Mouse (Mus musculus) limb, embryonic 15.5 days (tissue): Measurements from ENCODE around the gene 1110057P08Rik. TPM values are rescaled to one million over a fixed set of nuclear protein-coding genes. Genes with fewer than 3 reads are reported as not detected.
"Not testable (repeated sequence)": the region's sequence is repeated elsewhere in the genome, so short reads cannot be mapped to it uniquely, and the experiment has no call there.

Experiments
- ATAC-seq: fragments of 200-750 bp; cut with Nextera tagmentation; 2 replicates; pipeline ENCODE4 v1.8.0; 2017; ENCODE audit warnings: low read depth, moderate TSS enrichment; ENCODE audit not compliant: insufficient number of reproducible peaks, low FRiP score, low TSS enrichment
- H3K27ac ChIP-seq: fragments of 300-500 bp; sonication (generic); 2 replicates; pipeline ENCODE4 v1.5.1; 2015; ENCODE audit warnings: moderate library complexity, mild to moderate bottlenecking, inconsistent platforms
- H3K27me3 ChIP-seq: fragments of 300-500 bp; sonication (generic); 2 replicates; pipeline ENCODE4 v1.6.1; 2015; ENCODE audit warnings: inconsistent platforms
- H3K36me3 ChIP-seq: fragments of 300-500 bp; sonication (generic); 2 replicates; pipeline ENCODE4 v1.6.1; 2015; ENCODE audit warnings: inconsistent platforms
- H3K4me1 ChIP-seq: fragments of 300-500 bp; sonication (generic); 2 replicates; pipeline ENCODE4 v1.6.1; 2015; ENCODE audit warnings: inconsistent platforms
- H3K4me2 ChIP-seq: fragments of 300-500 bp; sonication (generic); 2 replicates; pipeline ENCODE4 v1.6.1; 2015; ENCODE audit warnings: mild to moderate bottlenecking, inconsistent platforms
- H3K4me3 ChIP-seq: fragments of 300-500 bp; sonication (generic); 2 replicates; pipeline ENCODE4 v1.5.1; 2015; ENCODE audit warnings: mild to moderate bottlenecking, inconsistent platforms
- H3K9ac ChIP-seq: fragments of 300-500 bp; sonication (generic); 2 replicates; pipeline ENCODE4 v1.6.1; 2015; ENCODE audit warnings: inconsistent platforms
- H3K9me3 ChIP-seq: fragments of 300-500 bp; sonication (generic); 2 replicates; pipeline ENCODE4 v1.6.1; 2016; ENCODE audit warnings: inconsistent platforms
- WGBS: fragments of 180-500 bp; shearing (Covaris S2); methylation state at CpG from one replicate; pipeline ENCODE4 v1.1.7; 2015; 5-methylcytosine and 5-hydroxymethylcytosine counted together
- polyA plus RNA-seq: library from polyadenylated mRNA; unstranded; fragments of >200 nt; fragmentation: Nextera tagmentation; extraction: Ambion mirVana; gene quantifications from 2 replicates; pipeline ENCODE4 v1.2.1, GENCODE M21; 2015

Gene 1110057P08Rik
- not detected in 2 replicates for polyA plus RNA-seq

GRCm38 (mm10) chr16:89174435-89174834 is at the start of gene 1110057P08Rik:
Gene 1110057P08Rik, plus strand, starts transcription at chr16:89174735.
- Histone ChIP-seq H3K9ac (no peak within 1 kb of the TSS), H3K27ac (no peak within 1 kb of the TSS), H3K4me1 (no peaks in the 10 kb centered on the region), H3K36me3 (no peaks in the 10 kb centered on the region), H3K27me3 (no peaks in the 10 kb centered on the region), H3K4me2 (no peak within 1 kb of the TSS), H3K9me3 (no peaks in the 10 kb centered on the region), H3K4me3 (no peak within 1 kb of the TSS)
- WGBS: 64% methylated on average over 2 of the region's 2 CpGs
- no peak for ATAC-seq

- H3K4me3 ChIP-seq: no peak within 1 kb of the TSS
- no peaks in the 10 kb centered on the region for H3K36me3 ChIP-seq
- H3K27ac ChIP-seq: no peak within 1 kb of the TSS
- no peaks in the 10 kb centered on the region for H3K27me3 ChIP-seq
- no peak within 1 kb of the TSS for H3K4me2 ChIP-seq
- H3K4me1 ChIP-seq: no peaks in the 10 kb centered on the region
- no peak for ATAC-seq
- no peaks in the 10 kb centered on the region for H3K9me3 ChIP-seq
- whole genome bisulfite sequencing: 95% methylated on average over 1 of the region's 1 CpGs
- no peak within 1 kb of the TSS for H3K9ac ChIP-seq
Observed at GRCm38 (mm10) chr16:89140551-89140950, 34.0 kb upstream of the 1110057P08Rik start, which contains the start of gene Gm6358. Gene Gm6358, plus strand, starts transcription at chr16:89140851.

GRCm38 (mm10) chr16:89150786-89151185 is 23.7 kb upstream of the 1110057P08Rik start, which contains the start of gene Gm10061:
Gene Gm10061, plus strand, starts transcription at chr16:89151086.
- Histone ChIP-seq H3K9ac (no peak within 1 kb of the TSS), H3K27me3 (no peaks in the 10 kb centered on the region), H3K4me3 (no peak within 1 kb of the TSS), H3K36me3 (no peaks in the 10 kb centered on the region), H3K27ac (no peak within 1 kb of the TSS), H3K4me1 (no peaks in the 10 kb centered on the region), H3K4me2 (no peak within 1 kb of the TSS), H3K9me3 (no peaks in the 10 kb centered on the region)
- WGBS: 81% methylated on average over 1 of the region's 1 CpGs
- no peak for ATAC-seq

GRCm38 (mm10) chr16:89157652-89158051 is 16.9 kb upstream of the 1110057P08Rik start, which contains the start of gene Gm9789:
Gene Gm9789, plus strand, starts transcription at chr16:89157952.
- H3K4me2 ChIP-seq: no peak within 1 kb of the TSS
- no peaks in the 10 kb centered on the region for H3K4me1 ChIP-seq
- H3K27ac ChIP-seq: no peak within 1 kb of the TSS
- no peak for ATAC-seq
- no peaks in the 10 kb centered on the region for H3K36me3 ChIP-seq
- H3K9ac ChIP-seq: no peak within 1 kb of the TSS
- 84% methylated on average over 4 of the region's 4 CpGs for WGBS
- H3K9me3 ChIP-seq: no peaks in the 10 kb centered on the region
- H3K27me3 ChIP-seq: no peaks in the 10 kb centered on the region
- no peak within 1 kb of the TSS for H3K4me3 ChIP-seq

- H3K4me2 ChIP-seq, H3K4me1 ChIP-seq, H3K9me3 ChIP-seq, H3K36me3 ChIP-seq, H3K4me3 ChIP-seq, H3K27ac ChIP-seq, H3K27me3 ChIP-seq, ATAC-seq, H3K9ac ChIP-seq: not testable (repeated sequence)
Observed at GRCm38 (mm10) chr16:89169190-89169589, 5.3 kb upstream of the 1110057P08Rik start, which contains the start of gene Gm7735. Gene Gm7735, plus strand, starts transcription at chr16:89169490.

- WGBS: 76% methylated on average over 4 of the region's 4 CpGs
- H3K27ac ChIP-seq: no peak overlapping the region
- H3K4me2 ChIP-seq: no peak overlapping the region
- no peak overlapping the region for H3K9ac ChIP-seq
- no peaks in the 10 kb centered on the region for H3K27me3 ChIP-seq
- ATAC-seq: no peak
- no peaks in the 10 kb centered on the region for H3K4me1 ChIP-seq
- H3K9me3 ChIP-seq: no peaks in the 10 kb centered on the region
- no peaks in the 10 kb centered on the region for H3K36me3 ChIP-seq
- H3K4me3 ChIP-seq: no peak overlapping the region
Observed at GRCm38 (mm10) chr16:89188621-89189020, 14.1 kb downstream of the 1110057P08Rik start.

GRCm38 (mm10) chr16:89205561-89205960 is 31.0 kb downstream of the 1110057P08Rik start, which contains the start of gene Krtap20-2:
Gene Krtap20-2, plus strand, starts transcription at chr16:89205861.
- WGBS: 73% methylated on average over 1 of the region's 1 CpGs
- Histone ChIP-seq H3K27me3 (no peaks in the 10 kb centered on the region), H3K9ac (no peak within 1 kb of the TSS), H3K9me3 (no peaks in the 10 kb centered on the region), H3K36me3 (no peaks in the 10 kb centered on the region), H3K4me3 (no peak within 1 kb of the TSS), H3K27ac (no peak within 1 kb of the TSS), H3K4me2 (no peak within 1 kb of the TSS), H3K4me1 (no peaks in the 10 kb centered on the region)
- no peak for ATAC-seq

Other genes starting within 250 kb of the 1110057P08Rik start
- not detected in 2 replicates for gene Krtap19-9b, start 242.5 kb upstream of the 1110057P08Rik start, polyA plus RNA-seq
- gene Krtap16-3, start 211.9 kb upstream of the 1110057P08Rik start, polyA plus RNA-seq: 0.42 TPM in 1 of 2 replicates, not detected in the other
- gene Krtap22-2, start 164.0 kb upstream of the 1110057P08Rik start, polyA plus RNA-seq: 0.50 and 1.2 TPM in 2 replicates
- 1.0 TPM in 1 of 2 replicates, not detected in the other for gene Gm10229, start 159.5 kb upstream of the 1110057P08Rik start, polyA plus RNA-seq
- 0.68 TPM in 1 of 2 replicates, not detected in the other for gene Krtap6-1, start 143.0 kb upstream of the 1110057P08Rik start, polyA plus RNA-seq
- 0.65 TPM in 1 of 2 replicates, not detected in the other for gene Gm10228, start 133.3 kb upstream of the 1110057P08Rik start, polyA plus RNA-seq
- gene Krtap6-5, start 126.9 kb upstream of the 1110057P08Rik start, polyA plus RNA-seq: not detected in 2 replicates
- gene 1110025L11Rik, start 110.7 kb upstream of the 1110057P08Rik start, polyA plus RNA-seq: 0.64 and 2.6 TPM in 2 replicates
- gene Krtap6-3, start 90.7 kb upstream of the 1110057P08Rik start, polyA plus RNA-seq: not detected in 2 replicates
- not detected in 2 replicates for gene Gm6358, start 33.9 kb upstream of the 1110057P08Rik start, polyA plus RNA-seq
- gene Gm10061, start 23.6 kb upstream of the 1110057P08Rik start, polyA plus RNA-seq: not detected in 2 replicates
- not detected in 2 replicates for gene Gm9789, start 16.8 kb upstream of the 1110057P08Rik start, polyA plus RNA-seq
- not detected in 2 replicates for gene Gm7735, start 5.2 kb upstream of the 1110057P08Rik start, polyA plus RNA-seq
- not detected in 2 replicates for gene Krtap20-2, start 31.1 kb downstream of the 1110057P08Rik start, polyA plus RNA-seq
- not detected in 2 replicates for gene Krtap21-1, start 229.1 kb downstream of the 1110057P08Rik start, polyA plus RNA-seq
- gene Krtap6-2, start 245.4 kb downstream of the 1110057P08Rik start, polyA plus RNA-seq: 0.55 TPM in 1 of 2 replicates, not detected in the other